Mouse (Mus musculus) natural killer cell, adult 2 months (primary cell): Measurements from ENCODE around the gene Shpk.

ENCODE experiments used
- DNase-seq, 2 experiments: peaks; one replicate each; pipeline ENCODE4 v3.0.0; 2022; ENCODE audit warnings: low spot score in 2 of 2

Gene Shpk

GRCm38 (mm10) chr11:73199879-73200278 lies 619 bp downstream of the Shpk start:
- peak; percentile 63 to 74 for DNase-seq

- no peak for DNase-seq
Observed at GRCm38 (mm10) chr11:73201021-73201420, 1.8 kb downstream of the Shpk start.

GRCm38 (mm10) chr11:73201597-73201996 lies 2.3 kb downstream of the Shpk start:
- no peak for DNase-seq

- DNase-seq: no peak
Observed at GRCm38 (mm10) chr11:73203895-73204294, 4.6 kb downstream of the Shpk start.

- no peak for DNase-seq
Observed at GRCm38 (mm10) chr11:73205194-73205593, 5.9 kb downstream of the Shpk start.

- no peak for DNase-seq
Observed at GRCm38 (mm10) chr11:73207621-73208020, 8.4 kb downstream of the Shpk start.

- no peak for DNase-seq
Observed at GRCm38 (mm10) chr11:73213956-73214355, 14.7 kb downstream of the Shpk start.

- DNase-seq: no peak
Observed at GRCm38 (mm10) chr11:73219671-73220070, 20.4 kb downstream of the Shpk start.

GRCm38 (mm10) chr11:73220651-73221050 lies 21.4 kb downstream of the Shpk start:
- DNase-seq: no peak

GRCm38 (mm10) chr11:73222846-73223245 lies 23.6 kb downstream of the Shpk start:
- DNase-seq: no peak

GRCm38 (mm10) chr11:73223966-73224365 lies 24.7 kb downstream of the Shpk start:
- DNase-seq: peak in 1 of 2 experiments; percentile 9

GRCm38 (mm10) chr11:73225856-73226255 lies 26.6 kb downstream of the Shpk start:
- DNase-seq: no peak

GRCm38 (mm10) chr11:73228881-73229280 lies 29.6 kb downstream of the Shpk start:
- DNase-seq: no peak

GRCm38 (mm10) chr11:73230081-73230480 lies 30.8 kb downstream of the Shpk start:
- no peak for DNase-seq

- DNase-seq: no peak
Observed at GRCm38 (mm10) chr11:73232513-73232912, 33.3 kb downstream of the Shpk start.

- no peak for DNase-seq
Observed at GRCm38 (mm10) chr11:73233992-73234391, 34.7 kb downstream of the Shpk start, which contains the start of gene Trpv1. TSS of gene Trpv1 (plus strand) at chr11:73234292.

GRCm38 (mm10) chr11:73235990-73236701 lies 36.9 kb downstream of the Shpk start:
- DNase-seq: no peak

- no peak for DNase-seq
Observed at GRCm38 (mm10) chr11:73236731-73237130, 37.5 kb downstream of the Shpk start.

- DNase-seq: no peak
Observed at GRCm38 (mm10) chr11:73242199-73242598, 42.9 kb downstream of the Shpk start.

- DNase-seq: no peak
Observed at GRCm38 (mm10) chr11:73242777-73243176, 43.5 kb downstream of the Shpk start.

GRCm38 (mm10) chr11:73257362-73257945 lies 58.2 kb downstream of the Shpk start:
- DNase-seq: no peak

- no peak for DNase-seq
Observed at GRCm38 (mm10) chr11:73258664-73259063, 59.4 kb downstream of the Shpk start.

- DNase-seq: no peak
Observed at GRCm38 (mm10) chr11:73260457-73260856, 61.2 kb downstream of the Shpk start.
